Mouse (Mus musculus): ENCODE measurements around the gene Pdgfd. TPM values are rescaled to one million over a fixed set of nuclear protein-coding genes. Genes with fewer than 3 reads are reported as not detected.
"Not testable (repeated sequence)": the region's sequence is repeated elsewhere in the genome, so short reads cannot be mapped to it uniquely, and the experiment has no call there.

The Pdgfd gene
- total RNA-seq (2021): 1 to 10 TPM; 6.3 to 7.6 TPM
- long read RNA-seq, experiment 1, partial matches to known transcripts: 0 of 8 reads
- long read RNA-seq, experiment 1, other reads (novel, unspliced or antisense): 1 of 8 reads
- long read RNA-seq, experiment 2, partial matches to known transcripts: 0 of 13 reads
- long read RNA-seq, experiment 2, other reads (novel, unspliced or antisense): 6 of 13 reads

DNA sequence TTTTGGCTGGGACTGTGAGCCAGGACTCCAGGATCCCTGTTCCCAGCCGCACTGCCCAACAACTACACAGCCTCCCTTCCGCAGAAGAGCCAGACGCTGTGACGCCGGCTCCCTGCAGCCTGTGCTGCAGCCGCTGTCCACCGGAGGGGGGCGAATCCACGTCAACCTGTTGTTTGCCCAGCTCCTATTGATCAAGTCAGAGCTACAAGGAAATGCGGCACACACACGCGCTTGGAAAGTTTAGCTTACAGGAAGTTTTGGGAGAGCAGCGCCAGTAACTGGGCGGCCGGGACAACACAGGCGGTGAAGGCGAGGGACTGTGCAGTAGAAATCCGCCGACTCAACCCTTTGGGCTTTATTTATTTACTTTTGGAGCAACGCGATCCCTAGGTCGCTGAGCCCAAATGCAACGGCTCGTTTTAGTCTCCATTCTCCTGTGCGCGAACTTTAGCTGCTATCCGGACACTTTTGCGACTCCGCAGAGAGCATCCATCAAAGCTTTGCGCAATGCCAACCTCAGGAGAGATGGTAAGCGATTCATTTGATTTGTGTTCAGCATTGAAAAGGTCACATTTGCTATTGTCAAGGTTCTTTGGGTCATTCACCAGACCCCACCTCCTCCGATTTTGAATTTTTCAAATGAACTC, at the start of gene Pdgfd:
Gene Pdgfd (plus strand): TSS at position 194 of the 647 bp plus-strand sequence.
- peak; percentile 52 for DNase-seq

DNA sequence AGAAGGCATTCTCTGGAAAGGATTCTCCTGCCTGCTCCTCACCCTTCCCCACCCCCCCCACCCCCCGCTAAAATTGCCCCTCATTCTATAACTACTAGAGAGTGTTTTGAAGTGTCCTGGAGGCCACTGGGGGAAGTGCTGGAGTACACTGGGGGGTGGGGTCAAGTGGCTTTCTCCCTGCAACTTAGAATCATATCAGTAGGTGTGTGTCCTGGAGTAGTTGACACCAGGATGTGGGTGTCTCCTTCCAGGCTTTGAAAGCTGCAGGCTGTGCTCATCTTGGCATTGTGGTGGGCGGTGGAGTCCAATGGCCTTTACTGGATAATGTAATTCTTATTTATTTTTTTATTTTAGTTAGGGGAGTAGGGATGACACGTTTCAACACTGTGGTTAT, 651 bp downstream of the Pdgfd start:
- no peak for DNase-seq

DNA sequence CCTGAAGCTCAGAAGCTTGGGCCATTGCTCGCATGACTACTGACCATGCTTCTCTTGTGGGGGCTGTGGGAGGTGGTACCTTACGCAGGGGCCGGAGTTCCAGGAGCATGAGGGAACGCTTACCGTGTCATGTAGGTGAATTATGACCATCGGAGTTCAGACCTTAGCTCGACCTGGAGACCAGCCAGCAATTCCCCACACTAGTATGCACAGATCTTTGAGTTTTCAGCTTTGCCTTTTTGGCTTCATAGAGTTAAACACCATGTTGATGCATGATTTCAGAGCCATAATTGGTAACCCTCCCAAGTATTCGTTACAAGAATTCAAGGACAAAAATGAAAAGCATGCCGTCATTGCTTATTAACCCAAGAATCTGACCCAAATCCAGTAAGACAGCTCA, 2.6 kb downstream of the Pdgfd start:
- DNase-seq: no peak

DNA sequence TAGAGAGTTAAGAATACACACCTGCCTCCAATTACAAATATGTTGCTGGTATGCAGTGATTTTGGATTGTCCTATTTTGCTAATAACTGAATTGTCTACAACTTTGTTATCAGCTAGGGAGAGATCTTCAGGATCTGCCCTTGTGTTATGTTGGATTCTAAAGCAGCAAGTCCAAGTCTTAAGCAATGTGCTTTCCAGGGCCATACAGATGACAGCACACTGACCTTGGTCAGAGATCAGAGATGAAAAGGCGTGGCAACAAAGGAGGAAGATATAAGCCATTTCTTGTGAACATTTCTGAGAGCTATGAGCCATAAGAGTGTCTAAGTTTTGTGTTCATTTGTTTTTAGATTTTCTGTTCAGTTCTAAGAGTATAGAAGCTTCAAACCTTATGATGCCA, 4.9 kb downstream of the Pdgfd start:
- DNase-seq: no peak

DNA sequence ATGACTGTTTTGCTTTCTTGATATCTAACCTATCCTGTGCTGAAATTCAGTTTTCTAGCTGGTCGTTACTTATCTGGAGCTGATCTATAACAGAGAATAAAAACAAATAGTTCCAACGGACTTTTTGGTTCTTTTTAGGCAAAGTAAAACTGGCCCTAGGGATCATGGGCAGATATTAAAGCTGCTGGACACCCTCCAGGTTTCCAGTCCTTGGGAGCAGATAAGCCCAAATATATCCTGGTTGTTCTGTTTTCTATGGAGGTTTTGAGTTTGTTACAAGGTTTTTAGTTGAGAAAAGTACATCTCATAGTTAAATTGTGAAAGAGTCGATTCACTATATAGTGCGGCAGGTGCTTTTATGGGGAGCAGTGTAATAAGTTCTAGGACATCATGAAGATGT, 7.3 kb downstream of the Pdgfd start:
- no peak for DNase-seq

DNA sequence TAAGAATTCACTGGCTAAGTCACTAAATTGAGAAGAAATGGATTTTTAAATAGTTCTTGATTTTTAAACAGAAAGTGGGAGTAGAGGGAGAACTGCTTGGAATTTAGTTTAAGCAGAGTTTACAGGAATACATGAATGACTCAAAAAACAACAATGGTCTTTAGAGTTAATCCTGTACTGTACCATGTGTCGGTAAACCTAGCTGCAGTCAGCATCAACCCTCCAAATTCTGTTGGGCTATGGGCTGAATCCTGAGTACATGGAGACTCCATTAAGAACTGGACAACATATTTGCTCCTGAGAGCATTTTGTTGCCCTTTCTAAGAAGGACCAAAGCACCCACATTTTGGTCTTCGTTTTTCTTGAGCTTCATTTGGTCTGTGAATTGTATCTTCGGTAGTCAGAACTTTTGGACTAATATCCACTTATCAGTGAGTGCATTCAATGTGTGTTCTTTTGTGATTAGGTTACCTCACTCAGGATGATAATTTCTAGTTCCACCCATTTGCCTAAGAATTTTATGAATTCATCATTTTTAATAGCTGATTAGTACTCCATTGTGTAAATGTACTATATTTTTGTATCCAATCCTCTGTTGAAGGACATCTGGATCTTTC, 14.0 kb downstream of the Pdgfd start:
- DNase-seq: no peak

DNA sequence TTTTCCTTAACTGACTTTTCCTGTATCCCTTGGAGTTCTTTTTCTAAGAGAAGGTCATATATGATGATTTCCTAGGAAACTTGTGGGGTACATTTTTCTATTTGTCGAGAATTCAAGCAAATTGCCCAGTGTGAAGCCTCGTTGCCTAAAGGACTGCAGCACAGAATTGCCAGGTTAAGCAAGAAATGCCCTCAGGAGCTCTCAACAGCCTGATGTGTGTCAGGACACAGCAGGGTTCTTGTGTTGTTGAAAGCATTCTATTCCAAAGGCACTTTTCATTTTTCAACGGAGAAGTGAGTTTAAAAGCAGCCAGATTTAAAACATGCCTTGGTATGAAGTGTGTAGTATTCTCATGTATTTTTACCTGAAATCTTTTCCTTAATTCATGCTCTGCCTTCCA, 19.6 kb downstream of the Pdgfd start:
- DNase-seq: no peak

DNA sequence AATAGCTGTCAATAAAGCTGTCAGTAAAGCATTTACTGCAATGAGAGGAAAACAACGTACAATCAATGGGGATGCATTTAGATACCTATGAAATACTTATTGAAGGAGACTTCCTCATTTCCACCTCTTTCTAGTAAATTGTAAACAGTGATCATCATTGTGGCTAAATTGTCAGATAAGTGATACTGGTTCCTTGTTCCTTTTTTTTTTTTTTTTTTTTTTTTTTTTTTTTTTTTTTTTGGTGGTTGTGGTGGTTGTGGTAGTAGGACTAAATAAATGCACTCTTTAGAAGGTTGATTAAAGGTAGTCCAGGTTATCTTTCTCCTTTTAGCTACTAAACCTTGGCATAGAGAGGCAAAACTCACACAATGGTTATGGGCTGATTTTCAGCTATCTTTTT, 25.0 kb downstream of the Pdgfd start:
- DNase-seq: no peak

DNA sequence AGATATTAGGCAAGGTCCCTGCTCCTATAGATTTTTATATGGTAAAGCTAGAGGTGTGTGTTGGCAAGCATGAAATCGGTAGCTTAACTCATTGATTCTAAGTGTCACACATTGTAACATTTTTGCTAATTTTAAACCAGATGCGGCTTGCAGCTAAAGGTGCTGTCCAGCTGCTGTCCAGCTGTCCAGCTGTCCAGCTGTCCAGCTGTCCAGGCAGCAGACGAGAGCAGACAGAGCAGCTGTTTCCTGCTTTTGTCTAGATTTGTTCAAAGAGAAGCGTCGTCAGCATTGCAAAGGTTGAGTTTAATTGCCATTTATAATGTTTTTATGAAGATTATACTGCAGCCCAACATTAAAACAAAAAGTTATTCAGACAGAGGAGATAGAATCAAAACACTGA, 44.5 kb downstream of the Pdgfd start:
- DNase-seq: no peak

DNA sequence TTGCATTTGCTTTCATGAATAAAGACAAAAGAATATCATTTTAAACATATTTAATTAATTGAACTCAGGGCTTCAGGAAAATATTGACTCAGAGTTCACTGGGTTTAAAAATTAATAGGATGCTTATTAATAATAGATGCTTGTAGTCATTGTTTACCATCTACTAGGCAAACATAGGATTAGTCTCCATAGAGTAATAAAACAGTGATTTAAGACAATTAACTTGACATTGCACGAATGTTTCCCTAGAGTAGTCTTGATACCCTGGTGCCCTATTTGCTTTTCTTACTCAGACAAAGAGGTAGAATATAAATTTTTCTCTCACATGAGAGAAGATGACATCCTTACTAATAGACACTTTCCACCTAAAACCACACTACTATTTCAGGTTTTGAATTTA, 49.1 kb downstream of the Pdgfd start:
- no peak for DNase-seq

DNA sequence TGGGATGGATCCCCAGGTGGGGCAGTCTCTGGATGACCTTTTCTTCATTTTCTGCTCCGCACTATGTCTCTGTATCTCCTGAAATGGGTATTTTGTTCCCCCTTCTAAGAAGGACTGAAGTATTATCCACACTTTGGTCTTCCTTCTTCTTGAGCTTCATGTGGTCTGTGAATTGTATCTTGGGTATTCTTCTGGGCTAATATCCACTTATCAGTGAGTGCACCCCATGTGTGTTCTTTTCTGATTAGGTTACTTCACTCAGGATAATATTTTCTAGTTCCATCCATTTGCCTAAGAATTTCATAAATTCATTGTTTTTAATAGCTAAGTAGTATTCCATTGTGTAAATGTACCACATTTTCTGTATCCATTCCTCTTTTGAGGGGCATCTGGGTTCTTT, 67.6 kb downstream of the Pdgfd start:
- not testable (repeated sequence) for DNase-seq

DNA sequence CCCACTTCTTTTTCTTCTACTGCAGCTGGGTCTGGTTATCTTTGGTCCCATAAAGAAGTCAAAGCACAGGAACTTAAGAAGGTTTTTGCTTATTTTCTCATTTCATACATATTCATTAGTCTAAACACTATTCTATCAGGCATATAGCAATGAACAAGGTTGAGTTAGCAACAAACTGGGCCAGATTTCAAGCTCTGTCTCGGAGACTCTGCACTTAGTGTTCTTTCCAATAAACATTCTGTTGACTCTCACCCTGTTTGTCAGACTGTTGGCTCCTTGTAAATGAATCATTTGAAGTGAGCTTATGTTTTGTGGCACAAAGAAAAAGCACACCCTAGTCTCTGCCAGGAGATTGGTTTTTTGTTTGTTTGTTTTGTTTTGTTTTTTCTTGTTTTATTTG, 81.9 kb downstream of the Pdgfd start:
- no peak for DNase-seq

DNA sequence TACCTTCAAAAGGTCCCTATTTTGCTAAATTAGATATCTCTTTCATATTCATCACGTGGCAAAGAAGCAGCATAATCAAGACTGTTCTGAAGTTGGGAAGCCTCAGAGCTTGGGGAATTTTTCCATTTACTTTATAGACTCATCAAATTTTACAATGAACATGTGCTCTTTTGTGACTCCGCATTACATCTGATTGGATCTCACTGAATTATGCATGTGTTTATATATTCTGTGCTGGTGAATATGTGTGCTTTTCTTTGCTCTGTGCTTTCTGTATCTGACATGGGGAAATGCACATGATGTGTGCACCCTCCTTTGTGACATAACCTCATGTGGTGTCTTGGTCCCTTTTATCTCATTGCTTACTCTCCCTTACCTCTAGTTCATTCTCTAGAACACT, 83.6 kb downstream of the Pdgfd start:
- DNase-seq: no peak

DNA sequence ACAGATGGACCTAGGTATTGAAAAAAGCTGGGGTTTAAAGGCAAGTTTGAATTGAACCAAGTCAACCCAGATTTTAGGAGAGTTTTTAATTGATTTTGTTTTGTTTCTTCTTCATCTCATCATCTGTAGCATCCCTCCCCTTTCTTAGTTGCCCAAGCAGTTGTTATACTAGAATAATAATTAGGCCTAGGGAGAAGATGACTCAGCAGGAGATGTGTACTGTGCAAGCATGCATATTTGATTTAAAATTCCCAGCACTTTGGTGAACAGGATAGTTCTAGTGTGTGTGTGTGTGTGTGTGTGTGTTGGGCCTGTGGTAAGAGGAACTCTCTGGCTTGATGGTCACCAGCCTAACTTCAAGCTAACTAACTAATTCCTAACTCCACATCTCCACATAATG, 88.7 kb downstream of the Pdgfd start:
- DNase-seq: no peak

DNA sequence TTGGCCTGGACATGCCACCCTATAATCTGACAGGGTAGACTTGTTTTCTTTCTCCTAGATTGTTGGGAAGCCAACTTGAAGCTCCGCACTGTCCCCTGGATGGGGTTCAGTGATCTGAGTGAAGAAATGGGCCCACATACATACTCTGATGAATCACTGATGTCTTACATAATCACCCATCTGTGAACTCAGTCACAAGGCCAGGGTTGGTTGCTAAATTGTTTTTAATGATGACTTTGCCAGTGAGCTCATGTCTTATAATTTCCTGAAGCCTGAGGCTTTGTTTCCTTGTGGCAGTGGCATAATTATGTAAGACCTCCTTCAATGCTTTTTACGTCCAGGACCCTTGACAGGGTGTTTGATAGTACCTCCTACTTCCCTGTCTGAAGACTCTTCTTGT, 96.4 kb downstream of the Pdgfd start:
- DNase-seq: no peak

DNA sequence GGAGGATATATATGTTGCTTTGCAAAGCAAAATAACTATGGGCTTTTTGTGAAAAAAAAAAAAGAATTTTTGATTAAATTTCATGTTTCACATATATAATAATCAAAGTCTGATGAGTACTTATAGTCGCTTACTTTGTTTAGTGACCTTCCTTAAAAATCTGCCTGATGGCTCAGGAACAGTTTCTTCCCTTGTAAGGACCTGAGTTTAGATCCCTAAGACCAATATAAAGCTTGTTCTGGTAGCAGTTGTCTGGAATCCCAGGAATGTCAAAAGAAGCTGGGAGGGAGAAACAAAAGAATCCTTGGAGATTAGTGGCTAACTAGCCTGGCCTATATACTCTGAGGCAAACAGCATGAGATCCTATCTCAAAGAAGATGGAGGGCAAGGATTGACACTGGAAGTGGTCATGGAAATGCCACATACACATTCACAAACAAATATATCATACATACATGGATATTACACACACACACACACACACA, 101.5 kb downstream of the Pdgfd start, which contains the start of gene Ddi1:
Gene Ddi1 (minus strand): TSS at position 51 of the 485 bp plus-strand sequence.
- no peak for DNase-seq

DNA sequence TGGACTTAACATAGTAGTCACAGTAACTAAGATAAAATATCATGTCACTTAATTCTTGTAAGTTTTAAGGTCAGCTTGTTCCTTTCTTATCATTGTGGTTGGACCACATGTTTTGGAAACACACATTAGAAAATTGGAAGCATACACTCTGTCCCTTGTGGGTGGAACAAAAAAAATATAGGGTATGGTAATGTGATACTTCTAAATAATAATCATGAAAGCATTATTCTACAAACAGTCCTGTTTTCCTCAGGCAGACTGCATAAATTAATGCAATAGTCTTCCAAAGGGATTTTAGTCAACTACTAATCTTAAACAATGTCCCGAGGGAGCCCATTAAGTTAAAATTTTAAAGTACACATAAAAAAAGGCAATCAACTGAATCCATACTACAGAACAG, 108.0 kb downstream of the Pdgfd start:
- no peak for DNase-seq

DNA sequence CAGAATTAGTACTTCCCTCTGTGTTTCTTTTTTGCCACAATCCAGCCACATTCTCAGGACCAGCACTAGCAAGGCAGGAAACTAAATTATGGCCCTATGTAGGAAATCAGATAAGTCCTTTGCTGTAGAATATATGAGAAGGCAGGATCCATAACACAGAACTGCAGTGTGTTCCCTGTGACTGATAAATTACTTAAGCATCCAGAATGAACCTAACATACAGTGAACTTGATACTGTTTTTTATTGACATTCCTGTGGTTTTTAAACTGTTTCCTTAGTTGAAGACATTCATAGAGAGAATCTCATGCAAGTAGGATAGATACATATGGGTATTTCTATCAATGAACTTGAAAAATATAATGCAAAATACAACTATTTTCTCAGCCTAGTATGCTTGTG, 109.1 kb downstream of the Pdgfd start:
- no peak for DNase-seq

DNA sequence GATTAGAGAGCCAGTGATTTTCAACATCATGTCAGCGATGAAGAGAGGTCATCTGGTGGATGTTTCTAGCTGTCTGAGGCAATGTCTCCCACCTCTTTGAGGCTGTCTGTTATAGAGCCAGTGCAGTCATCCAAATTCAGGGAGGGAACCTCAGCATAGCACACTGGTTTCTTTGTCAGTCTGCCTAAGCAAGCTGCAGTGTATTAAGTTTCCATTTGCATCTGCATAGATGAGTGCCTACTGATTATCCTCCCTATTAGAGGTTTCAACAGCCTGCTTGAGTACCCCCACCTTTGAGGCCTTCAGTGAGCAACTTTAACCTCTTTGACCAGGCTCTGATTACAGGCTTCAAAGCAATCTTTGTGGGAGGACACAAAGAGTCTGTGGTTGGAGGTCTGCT, 118.4 kb downstream of the Pdgfd start:
- no peak for DNase-seq

DNA sequence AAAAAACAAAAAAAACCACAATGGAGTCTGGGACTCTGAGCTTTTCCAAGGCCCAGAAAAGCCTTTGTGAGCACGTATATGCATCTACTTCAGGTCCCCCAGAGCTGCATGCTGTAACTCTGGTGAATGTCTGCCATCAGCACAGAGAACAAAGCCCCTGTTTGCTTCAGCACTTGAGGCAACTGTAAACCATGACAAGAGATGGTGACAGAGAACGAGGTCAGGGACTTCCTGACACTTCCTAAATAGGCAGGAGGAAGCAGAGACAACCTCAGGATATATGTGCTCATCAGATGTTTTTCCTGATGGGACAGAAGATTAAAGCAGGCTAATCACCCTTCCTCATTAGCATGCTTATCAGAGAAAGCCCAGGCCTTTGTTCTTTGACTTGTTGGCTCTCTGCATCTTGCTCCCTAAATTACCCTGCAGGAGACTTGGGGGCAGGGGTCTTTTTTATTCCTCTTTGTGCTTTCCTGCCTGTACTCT, 120.9 kb downstream of the Pdgfd start:
- DNase-seq: no peak

DNA sequence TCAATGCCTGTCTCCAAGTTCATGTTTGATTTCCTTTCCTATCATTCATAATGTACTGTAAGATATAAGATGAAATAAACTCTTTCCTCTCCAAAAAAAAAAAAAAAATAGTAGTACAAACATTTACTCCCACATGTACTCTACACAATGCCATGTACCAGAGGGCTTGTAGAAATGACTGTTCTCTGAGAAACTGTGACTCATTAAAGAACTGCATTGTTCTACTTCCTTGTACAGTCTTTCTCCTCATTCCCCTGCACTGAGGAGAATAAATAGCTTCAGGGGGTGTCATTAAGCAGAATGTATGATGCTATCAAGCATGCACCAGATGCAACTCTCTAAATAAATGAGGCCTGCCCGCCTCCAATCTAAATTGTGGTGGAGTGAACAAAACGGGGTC, 130.2 kb downstream of the Pdgfd start:
- DNase-seq: no peak

DNA sequence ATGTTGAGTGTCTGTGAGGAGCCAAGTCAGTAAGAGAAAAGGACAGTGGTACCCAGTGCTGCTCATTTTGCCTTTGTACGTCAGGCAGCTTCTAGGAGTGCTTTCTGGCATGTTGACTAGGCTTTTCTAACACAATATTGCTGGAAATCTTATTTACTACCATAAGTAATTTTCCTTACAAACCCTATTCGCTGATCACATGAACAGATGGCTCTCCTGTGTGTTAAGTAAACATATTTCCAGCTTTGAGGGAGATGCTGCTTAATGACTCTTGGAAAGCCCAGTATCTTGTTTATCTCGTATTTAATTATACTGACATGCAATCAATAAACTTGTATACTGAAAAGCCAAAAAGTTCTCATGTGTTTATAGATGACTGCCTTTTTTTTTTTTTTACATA, 133.7 kb downstream of the Pdgfd start:
- DNase-seq: no peak

DNA sequence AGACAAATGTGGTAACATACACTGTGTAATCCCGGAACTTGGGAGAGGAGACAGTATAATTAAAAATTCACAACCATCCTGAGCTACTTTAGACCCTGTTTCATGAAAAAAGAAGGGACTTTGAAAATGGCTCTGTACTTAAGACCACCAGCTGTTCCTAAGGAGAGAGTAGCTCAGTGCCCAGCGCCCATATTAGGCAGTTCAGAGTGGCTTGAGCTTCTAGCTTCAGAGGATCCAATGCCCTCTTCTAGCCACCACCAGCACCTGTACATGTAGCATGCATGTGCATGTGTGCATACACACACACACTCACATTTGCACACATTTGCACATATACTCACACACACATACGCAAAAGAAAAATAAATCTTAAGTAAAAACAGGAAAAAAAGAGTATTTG, 136.2 kb downstream of the Pdgfd start:
- DNase-seq: no peak

DNA sequence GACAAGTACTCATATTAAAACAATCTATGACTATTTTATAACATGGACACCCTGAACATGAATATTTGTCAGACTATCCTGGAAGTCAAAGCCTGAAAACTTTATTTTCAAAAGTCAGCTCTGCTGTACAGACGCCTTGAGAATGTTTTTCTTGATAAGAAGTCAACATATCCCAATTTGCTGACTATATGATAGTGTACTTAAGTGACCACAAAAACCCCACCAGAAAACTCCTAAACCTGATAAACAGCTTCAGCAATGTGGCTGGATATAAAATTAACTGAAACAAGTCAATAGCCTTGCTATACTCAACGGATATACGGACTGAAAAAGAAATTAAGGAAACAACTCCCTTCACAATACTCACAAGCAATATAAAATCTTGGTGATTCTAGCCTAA, 137.5 kb downstream of the Pdgfd start:
- no peak for DNase-seq

Measured in gastrocnemius, postnatal 10 days (tissue).